Mouse (Mus musculus) liver, adult 2 months (tissue): ENCODE measurements around the gene Pitpnm1.

Source experiments
- CTCF ChIP-seq: fragments of 200-500 bp; IDR thresholded peaks from 2 replicates; pipeline ENCODE4 v1.5.1; 2011; ENCODE audit warnings: low read depth, low read length, control low read depth
- POLR2A ChIP-seq: fragments of 200-500 bp; IDR thresholded peaks from 2 replicates; pipeline ENCODE4 v1.6.1; 2011; ENCODE audit warnings: low read length, control low read depth; ENCODE audit not compliant: insufficient read depth; ENCODE audit errors: extremely low read depth

- TF ChIP-seq CTCF: no peak
- TF ChIP-seq POLR2A: no peak
These were observed 54.8 kb downstream of the Pitpnm1 start for GRCm38 (mm10) chr19:4154437-4155222.
